Mouse (Mus musculus) limb, embryonic 12.5 days (tissue): ENCODE data around the gene Lrg1. TPM values are rescaled to one million over a fixed set of nuclear protein-coding genes. Genes with fewer than 3 reads are reported as not detected.
A peak's percentile ranks its signal among the peaks of the same experiment; 100 is the strongest.

Source experiments
- ATAC-seq: fragments of 200-750 bp; cut with Nextera tagmentation; 2 replicates; pipeline ENCODE4 v1.8.0; 2017; ENCODE audit warnings: low read depth, moderate TSS enrichment; ENCODE audit not compliant: insufficient number of reproducible peaks, insufficient read depth, low FRiP score, low TSS enrichment
- H3K27ac ChIP-seq: fragments of 300-500 bp; sonication (generic); 2 replicates; pipeline ENCODE4 v1.5.1; 2016; ENCODE audit warnings: mild to moderate bottlenecking, moderate library complexity
- H3K27me3 ChIP-seq: fragments of 300-500 bp; sonication (generic); 2 replicates; pipeline ENCODE4 v1.6.1; 2016; ENCODE audit warnings: mild to moderate bottlenecking, moderate library complexity
- H3K36me3 ChIP-seq: fragments of 300-500 bp; sonication (generic); 2 replicates; pipeline ENCODE4 v1.6.1; 2016; ENCODE audit warnings: mild to moderate bottlenecking, moderate library complexity
- H3K4me1 ChIP-seq: fragments of 300-500 bp; sonication (generic); replicated peaks from 2 replicates; pipeline ENCODE4 v1.6.1; 2016
- H3K4me2 ChIP-seq: fragments of 300-500 bp; sonication (generic); 2 replicates; pipeline ENCODE4 v1.6.1; 2016; ENCODE audit warnings: mild to moderate bottlenecking, moderate library complexity
- H3K4me3 ChIP-seq: fragments of 300-500 bp; sonication (generic); replicated peaks from 2 replicates; pipeline ENCODE4 v1.5.1; 2016; ENCODE audit warnings: mild to moderate bottlenecking
- H3K9ac ChIP-seq: fragments of 300-500 bp; sonication (generic); replicated peaks from 2 replicates; pipeline ENCODE4 v1.6.1; 2016; ENCODE audit warnings: mild to moderate bottlenecking, moderate library complexity
- H3K9me3 ChIP-seq: fragments of 300-500 bp; sonication (generic); 2 replicates; pipeline ENCODE4 v1.6.1; 2016; ENCODE audit warnings: mild to moderate bottlenecking, moderate library complexity
- WGBS: fragments of 180-500 bp; shearing (Covaris S2); methylation state at CpG from one replicate; pipeline ENCODE4 v1.1.7; 2016; 5-methylcytosine and 5-hydroxymethylcytosine counted together
- polyA plus RNA-seq: library from polyadenylated mRNA; unstranded; fragments of >200 nt; fragmentation: Nextera tagmentation; extraction: Ambion mirVana; gene quantifications from 2 replicates; pipeline ENCODE4 v1.2.1, GENCODE M21; 2016

Gene Lrg1
- polyA plus RNA-seq, 1 experiment from 2014 or later, result not detected

GRCm38 (mm10) chr17:56123161-56123560, 1.4 kb upstream of the Lrg1 start:
- Histone ChIP-seq H3K9ac (no peak overlapping the region), H3K4me2 (no peak overlapping the region), H3K27me3 (peaks cover 81% of the 10 kb centered on the region), H3K36me3 (no peaks in the 10 kb centered on the region), H3K4me1 (peaks cover 21% of the 10 kb centered on the region), H3K27ac (no peak overlapping the region), H3K9me3 (peaks cover 17% of the 10 kb centered on the region), H3K4me3 (0 out of 2 replicates have a peak overlapping the region, but pooled peaks have one; percentile 11)
- 93% methylated on average over 12 of the region's 12 CpGs for WGBS
- no peak for ATAC-seq

GRCm38 (mm10) chr17:56119981-56120880, 1.6 kb downstream of the Lrg1 start:
- no peak for ATAC-seq

GRCm38 (mm10) chr17:56119431-56119830, 2.4 kb downstream of the Lrg1 start:
- peak overlapping the region; percentile 26; the same call in 1 of the 2 replicates for H3K4me2 ChIP-seq
- no peak overlapping the region for H3K9ac ChIP-seq
- H3K9me3 ChIP-seq, result peaks cover 17% of the 10 kb centered on the region
- 43% methylated on average over 12 of the region's 12 CpGs for WGBS
- H3K27ac ChIP-seq, result no peak overlapping the region
- no peak for ATAC-seq
- no peaks in the 10 kb centered on the region for H3K36me3 ChIP-seq
- H3K4me1 ChIP-seq, result peaks cover 25% of the 10 kb centered on the region
- peaks cover 91% of the 10 kb centered on the region for H3K27me3 ChIP-seq
- H3K4me3 ChIP-seq, result peak overlapping the region; percentile 16

More at GRCm38 (mm10) chr17:56119981-56120880, 1.6 kb downstream of the Lrg1 start:
- Histone ChIP-seq H3K9ac (0 out of 2 replicates have a peak overlapping the region, but pooled peaks have one; percentile 34), H3K27ac (no peak overlapping the region), H3K36me3 (no peaks in the 10 kb centered on the region), H3K27me3 (peaks cover 98% of the 10 kb centered on the region), H3K4me1 (peaks cover 28% of the 10 kb centered on the region), H3K4me2 (peak overlapping the region; percentile 26), H3K4me3 (peak overlapping the region; percentile 16), H3K9me3 (peaks cover 17% of the 10 kb centered on the region)
- 7% methylated on average over 66 of the region's 66 CpGs for WGBS

GRCm38 (mm10) chr17:56117251-56117710, 4.5 kb downstream of the Lrg1 start, which contains the start of gene Plin5:
Gene Plin5 (minus strand): TSS chr17:56117596.
- Histone ChIP-seq H3K4me1 (peaks cover 19% of the 10 kb centered on the region), H3K4me3 (peak within 1 kb of the TSS; percentile 30), H3K36me3 (no peaks in the 10 kb centered on the region), H3K9me3 (peaks cover 6% of the 10 kb centered on the region), H3K27me3 (peaks cover 69% of the 10 kb centered on the region), H3K27ac (no peak within 1 kb of the TSS), H3K9ac (peak within 1 kb of the TSS; percentile 23), H3K4me2 (peak within 1 kb of the TSS; percentile 60)
- ATAC-seq, result peak; percentile 18; the same call in 1 of the 2 replicates
- WGBS, result under 1% methylated on average over 26 of the region's 27 CpGs

- Histone ChIP-seq H3K4me2 (no peak overlapping the region), H3K4me1 (peaks cover 19% of the 10 kb centered on the region), H3K36me3 (no peaks in the 10 kb centered on the region), H3K4me3 (no peak overlapping the region), H3K9me3 (no peaks in the 10 kb centered on the region), H3K9ac (no peak overlapping the region), H3K27ac (no peak overlapping the region), H3K27me3 (peaks cover 58% of the 10 kb centered on the region)
- no peak for ATAC-seq
- 78% methylated on average over 10 of the region's 10 CpGs for WGBS
Measured at GRCm38 (mm10) chr17:56116193-56116592, 5.6 kb downstream of the Lrg1 start.

- H3K27ac ChIP-seq, result no peak overlapping the region
- peaks cover 25% of the 10 kb centered on the region for H3K27me3 ChIP-seq
- WGBS, result 67% methylated on average over 3 of the region's 3 CpGs
- peaks cover 8% of the 10 kb centered on the region for H3K4me1 ChIP-seq
- H3K4me3 ChIP-seq, result no peak overlapping the region
- no peak overlapping the region for H3K4me2 ChIP-seq
- no peak for ATAC-seq
- H3K9me3 ChIP-seq, result no peaks in the 10 kb centered on the region
- peaks cover 9% of the 10 kb centered on the region; the same call in 1 of the 2 replicates for H3K36me3 ChIP-seq
- no peak overlapping the region for H3K9ac ChIP-seq
Measured at GRCm38 (mm10) chr17:56112743-56113142, 9.1 kb downstream of the Lrg1 start.

- Histone ChIP-seq H3K27ac (no peak overlapping the region), H3K36me3 (peaks cover 9% of the 10 kb centered on the region; the same call in 1 of the 2 replicates), H3K9ac (no peak overlapping the region), H3K9me3 (no peaks in the 10 kb centered on the region), H3K4me2 (no peak overlapping the region), H3K4me1 (0 out of 2 replicates have a peak, but pooled peaks cover under 1% of the 10 kb centered on the region), H3K4me3 (no peak overlapping the region), H3K27me3 (peaks cover 16% of the 10 kb centered on the region)
- 48% methylated on average over 5 of the region's 5 CpGs for WGBS
- ATAC-seq, result peak; percentile 3; the same call in 1 of the 2 replicates
Measured at GRCm38 (mm10) chr17:56111864-56112263, 9.9 kb downstream of the Lrg1 start.

GRCm38 (mm10) chr17:56111021-56111420, 10.8 kb downstream of the Lrg1 start:
- Histone ChIP-seq H3K27me3 (peaks cover 8% of the 10 kb centered on the region), H3K4me2 (no peak overlapping the region), H3K9ac (no peak overlapping the region), H3K4me1 (no peaks in the 10 kb centered on the region), H3K27ac (no peak overlapping the region), H3K4me3 (no peak overlapping the region), H3K9me3 (no peaks in the 10 kb centered on the region), H3K36me3 (peaks cover 9% of the 10 kb centered on the region; the same call in 1 of the 2 replicates)
- 75% methylated on average over 1 of the region's 1 CpGs for WGBS
- ATAC-seq, result no peak

GRCm38 (mm10) chr17:56110571-56110970, 11.2 kb downstream of the Lrg1 start:
- Histone ChIP-seq H3K4me1 (no peaks in the 10 kb centered on the region), H3K4me2 (no peak overlapping the region), H3K4me3 (no peak overlapping the region), H3K36me3 (peaks cover 9% of the 10 kb centered on the region; the same call in 1 of the 2 replicates), H3K27me3 (peaks cover 4% of the 10 kb centered on the region; the same call in 1 of the 2 replicates), H3K27ac (no peak overlapping the region), H3K9me3 (no peaks in the 10 kb centered on the region), H3K9ac (no peak overlapping the region)
- 75% methylated on average over 4 of the region's 4 CpGs for WGBS
- no peak for ATAC-seq

GRCm38 (mm10) chr17:56109219-56110051, 12.4 kb downstream of the Lrg1 start, which contains the start of gene Plin4:
Gene Plin4 (minus strand): TSS chr17:56109803.
- H3K9me3 ChIP-seq, result no peaks in the 10 kb centered on the region
- no peak within 1 kb of the TSS for H3K27ac ChIP-seq
- ATAC-seq, result no peak
- no peak within 1 kb of the TSS for H3K4me2 ChIP-seq
- 53% methylated on average over 10 of the region's 10 CpGs for WGBS
- no peaks in the 10 kb centered on the region for H3K27me3 ChIP-seq
- H3K4me3 ChIP-seq, result no peak within 1 kb of the TSS
- H3K36me3 ChIP-seq, result peaks cover 9% of the 10 kb centered on the region; the same call in 1 of the 2 replicates
- no peak within 1 kb of the TSS for H3K9ac ChIP-seq
- no peaks in the 10 kb centered on the region for H3K4me1 ChIP-seq
